Mouse (Mus musculus): Measurements from ENCODE around the gene Grid1.

GRCm38 (mm10) chr14:35358136-35358821, 538.4 kb downstream of the Grid1 start:
- TF ChIP-seq CTCF (IDR thresholded peaks at IDR 0.05; ENCODE audit: low read depth, low read length) = no peak
- TF ChIP-seq POLR2A (IDR thresholded peaks at IDR 0.05; ENCODE audit: insufficient read depth, low read length) = no peak
- no peak for TF ChIP-seq EP300 (IDR thresholded peaks at IDR 0.05; ENCODE audit: insufficient read depth, low read depth, low read length)
